Mouse (Mus musculus) adrenal gland, postnatal 0 days (tissue): ENCODE measurements around the gene Dcun1d2. TPM values are rescaled to one million over a fixed set of nuclear protein-coding genes. Genes with fewer than 3 reads are reported as not detected.

Source experiments
- polyA plus RNA-seq: library from polyadenylated mRNA; unstranded; fragments of >200 nt; fragmentation: Nextera tagmentation; extraction: Ambion mirVana; gene quantifications from 2 replicates; pipeline ENCODE4 v1.2.1, GENCODE M21; 2015

Dcun1d2 gene
- 11.9 and 17.3 TPM in 2 replicates for polyA plus RNA-seq

GRCm38 (mm10) chr8:13287692-13288623 lies at the start of gene Dcun1d2, which contains the start of gene Tmco3:
Gene Dcun1d2 (minus strand): TSS chr8:13288131.
Gene Tmco3 (plus strand): TSS chr8:13288190.

GRCm38 (mm10) chr8:13254019-13254418 lies 33.9 kb downstream of the Dcun1d2 start, which contains the start of gene Adprhl1:
Gene Adprhl1 (minus strand): TSS chr8:13254162.

Other genes starting within 250 kb of the Dcun1d2 start
- 1.6 and 3.1 TPM in 2 replicates for gene Proz, start 227.2 kb downstream of the Dcun1d2 start, polyA plus RNA-seq
- gene Pcid2, start 182.7 kb downstream of the Dcun1d2 start, polyA plus RNA-seq = 15.3 and 20.3 TPM in 2 replicates
- gene Cul4a, start 182.5 kb downstream of the Dcun1d2 start, polyA plus RNA-seq = 65.3 and 129 TPM in 2 replicates
- 295 and 388 TPM in 2 replicates for gene Lamp1, start 129.0 kb downstream of the Dcun1d2 start, polyA plus RNA-seq
- 20.5 and 26.6 TPM in 2 replicates for gene Grtp1, start 87.5 kb downstream of the Dcun1d2 start, polyA plus RNA-seq
- gene Adprhl1, start 34.0 kb downstream of the Dcun1d2 start, polyA plus RNA-seq = 0.24 and 1.8 TPM in 2 replicates
- 23.1 and 23.3 TPM in 2 replicates for gene Tmco3, start 59 bp upstream of the Dcun1d2 start, polyA plus RNA-seq
- gene Tfdp1, start 50.6 kb upstream of the Dcun1d2 start, polyA plus RNA-seq = 55.0 and 71.1 TPM in 2 replicates
- gene Atp4b, start 108.7 kb upstream of the Dcun1d2 start, polyA plus RNA-seq = 1.2 TPM in 1 of 2 replicates, not detected in the other
- gene Grk1, start 117.0 kb upstream of the Dcun1d2 start, polyA plus RNA-seq = not detected in 2 replicates
- gene Tmem255b, start 147.1 kb upstream of the Dcun1d2 start, polyA plus RNA-seq = 0.91 and 1.4 TPM in 2 replicates
- gene Gas6, start 206.4 kb upstream of the Dcun1d2 start, polyA plus RNA-seq = 147 and 190 TPM in 2 replicates